Mouse (Mus musculus) v-Abl transformed pro-B cells (cell line): ENCODE measurements around the gene Bckdk.
"Not testable (repeated sequence)": the region's sequence is repeated elsewhere in the genome, so short reads cannot be mapped to it uniquely, and the experiment has no call there.

Source experiments
- in situ Hi-C, 2 experiments: fragments of 400-800 bp; cut with MboI; formaldehyde crosslinking; loops; one replicate each; pipeline ENCODE4 v1.15.1; 2025; ENCODE audit not compliant: unreplicated experiment in 2 of 2

Gene Bckdk

GRCm38 (mm10) chr7:127895891-127896290 lies 8.0 kb upstream of the Bckdk start:
- in situ Hi-C loops: not testable (repeated sequence)

- in situ Hi-C loops: no loop called here
Observed at GRCm38 (mm10) chr7:127896384-127896783, 7.5 kb upstream of the Bckdk start.

- in situ Hi-C loops: no loop called here
Observed at GRCm38 (mm10) chr7:127897542-127897941, 6.3 kb upstream of the Bckdk start.

GRCm38 (mm10) chr7:127898179-127898956 lies 5.5 kb upstream of the Bckdk start:
- in situ Hi-C loops: no loop called here

GRCm38 (mm10) chr7:127899997-127900396 lies 3.9 kb upstream of the Bckdk start:
- in situ Hi-C loops: no loop called here

GRCm38 (mm10) chr7:127901772-127902171 lies 2.1 kb upstream of the Bckdk start:
- in situ Hi-C loops: no loop called here

GRCm38 (mm10) chr7:127907939-127908338 lies 4.1 kb downstream of the Bckdk start:
- in situ Hi-C loops: no loop called here

GRCm38 (mm10) chr7:127908656-127909055 lies 4.8 kb downstream of the Bckdk start:
- in situ Hi-C loops: no loop called here

- in situ Hi-C loops: no loop called here
Observed at GRCm38 (mm10) chr7:127912190-127912871, 8.4 kb downstream of the Bckdk start, which contains the start of gene Kat8. Gene Kat8, plus strand, starts transcription at chr7:127912516.

GRCm38 (mm10) chr7:127912938-127913337 lies 9.1 kb downstream of the Bckdk start:
- in situ Hi-C loops: no loop called here

- in situ Hi-C loops: no loop called here
Observed at GRCm38 (mm10) chr7:127915293-127915692, 11.4 kb downstream of the Bckdk start.

GRCm38 (mm10) chr7:127918203-127918602 lies 14.3 kb downstream of the Bckdk start:
- in situ Hi-C loops: no loop called here

GRCm38 (mm10) chr7:127919290-127919689 lies 15.4 kb downstream of the Bckdk start:
- in situ Hi-C loops: no loop called here

- in situ Hi-C loops: no loop called here
Observed at GRCm38 (mm10) chr7:127921516-127921915, 17.6 kb downstream of the Bckdk start.

GRCm38 (mm10) chr7:127922451-127923275 lies 18.8 kb downstream of the Bckdk start:
- in situ Hi-C loops: no loop called here

- in situ Hi-C loops: no loop called here
Observed at GRCm38 (mm10) chr7:127923714-127924113, 19.8 kb downstream of the Bckdk start.

GRCm38 (mm10) chr7:127925252-127925651 lies 21.4 kb downstream of the Bckdk start:
- in situ Hi-C loops: no loop called here

- in situ Hi-C loops: no loop called here
Observed at GRCm38 (mm10) chr7:127926066-127926465, 22.2 kb downstream of the Bckdk start.

GRCm38 (mm10) chr7:127926846-127927245 lies 23.0 kb downstream of the Bckdk start:
- in situ Hi-C loops: no loop called here

- in situ Hi-C loops: no loop called here
Observed at GRCm38 (mm10) chr7:127927726-127928125, 23.8 kb downstream of the Bckdk start.

GRCm38 (mm10) chr7:127928596-127928995 lies 24.7 kb downstream of the Bckdk start:
- in situ Hi-C loops: no loop called here
